Mouse (Mus musculus): Measurements from ENCODE around the gene Rnase12.

Gene Rnase12

GRCm38 (mm10) chr14:51057401-51057831, at the start of gene Rnase12:
Gene Rnase12, minus strand, starts transcription at chr14:51057661.
- DNase-seq (ENCODE audit: low spot score in 2 of 2): peak in 1 of 2 experiments; percentile 21

- no peak for DNase-seq (ENCODE audit: low spot score in 2 of 2)
Measured at GRCm38 (mm10) chr14:51106449-51106967, 49.0 kb upstream of the Rnase12 start.

GRCm38 (mm10) chr14:51104366-51104765, 46.9 kb upstream of the Rnase12 start:
- no peak for DNase-seq (ENCODE audit: low spot score in 2 of 2)

- peak; percentile 83 to 90 for DNase-seq (ENCODE audit: low spot score in 2 of 2)
Measured at GRCm38 (mm10) chr14:51103217-51103616, 45.8 kb upstream of the Rnase12 start.

- no peak for DNase-seq (ENCODE audit: low spot score in 2 of 2)
Measured at GRCm38 (mm10) chr14:51101284-51101683, 43.8 kb upstream of the Rnase12 start.

GRCm38 (mm10) chr14:51098921-51099320, 41.5 kb upstream of the Rnase12 start:
- no peak for DNase-seq (ENCODE audit: low spot score in 2 of 2)

- peak; percentile 68 to 77 for DNase-seq (ENCODE audit: low spot score in 2 of 2)
Measured at GRCm38 (mm10) chr14:51098300-51098699, 40.8 kb upstream of the Rnase12 start.

GRCm38 (mm10) chr14:51095736-51096524, 38.5 kb upstream of the Rnase12 start:
- DNase-seq (ENCODE audit: low spot score in 2 of 2): no peak

- DNase-seq (ENCODE audit: low spot score in 2 of 2): no peak
Measured at GRCm38 (mm10) chr14:51094921-51095320, 37.5 kb upstream of the Rnase12 start.

- no peak for DNase-seq (ENCODE audit: low spot score in 2 of 2)
Measured at GRCm38 (mm10) chr14:51094096-51094875, 36.8 kb upstream of the Rnase12 start.

GRCm38 (mm10) chr14:51093496-51093895, 36.0 kb upstream of the Rnase12 start:
- DNase-seq (ENCODE audit: low spot score in 2 of 2): no peak

GRCm38 (mm10) chr14:51092073-51092620, 34.7 kb upstream of the Rnase12 start:
- no peak for DNase-seq (ENCODE audit: low spot score in 2 of 2)

- DNase-seq (ENCODE audit: low spot score in 2 of 2): peak; percentile 26 to 41
Measured at GRCm38 (mm10) chr14:51090921-51091900, 33.8 kb upstream of the Rnase12 start, which contains the start of the genes Rnase4 and Ang. Gene Rnase4, plus strand, starts transcription at chr14:51091077. Gene Ang, plus strand, starts transcription at chr14:51091150.

GRCm38 (mm10) chr14:51090077-51090781, 32.8 kb upstream of the Rnase12 start:
- DNase-seq (ENCODE audit: low spot score in 2 of 2): peak; percentile 83 to 84

- peak in 1 of 2 experiments; percentile 25 for DNase-seq (ENCODE audit: low spot score in 2 of 2)
Measured at GRCm38 (mm10) chr14:51089674-51090076, 32.2 kb upstream of the Rnase12 start.

GRCm38 (mm10) chr14:51088970-51089673, 31.7 kb upstream of the Rnase12 start:
- DNase-seq (ENCODE audit: low spot score in 2 of 2): peak; percentile 95

- peak; percentile 70 to 85 for DNase-seq (ENCODE audit: low spot score in 2 of 2)
Measured at GRCm38 (mm10) chr14:51088166-51088969, 30.9 kb upstream of the Rnase12 start.

- DNase-seq (ENCODE audit: low spot score in 2 of 2): no peak
Measured at GRCm38 (mm10) chr14:51087762-51088161, 30.3 kb upstream of the Rnase12 start.

- DNase-seq (ENCODE audit: low spot score in 2 of 2): no peak
Measured at GRCm38 (mm10) chr14:51085911-51086310, 28.4 kb upstream of the Rnase12 start.
